Mouse (Mus musculus): ENCODE results near the gene 4933403O08Rik. TPM values are rescaled to one million over a fixed set of nuclear protein-coding genes. Genes with fewer than 3 reads are reported as not detected.

The 4933403O08Rik gene
- not detected for total RNA-seq (2022)

DNA sequence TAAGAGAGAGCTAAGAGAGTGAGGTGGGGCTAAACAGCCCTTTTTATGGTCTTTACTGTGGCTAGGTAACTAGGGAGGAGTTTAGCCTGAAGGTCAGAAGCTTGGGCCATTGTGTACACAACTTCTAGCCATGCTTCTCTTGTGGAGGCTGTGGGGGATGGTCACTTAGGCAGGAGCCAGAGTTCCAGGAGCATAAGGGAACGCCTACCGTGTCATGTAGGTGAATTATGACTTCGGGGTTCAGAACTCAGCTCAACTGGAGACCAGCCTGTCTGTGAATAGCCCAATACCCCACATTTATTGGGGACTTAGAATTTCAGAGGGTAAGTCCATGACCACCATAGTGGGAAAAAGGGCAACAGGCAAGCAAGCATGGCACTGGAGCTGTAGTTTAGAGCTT is at the start of gene 4933403O08Rik:
Gene 4933403O08Rik, plus strand, starts transcription at position 301 of the 400 bp plus-strand sequence.
- DNase-seq (ENCODE audit: low spot score in 2 of 2) = no peak

DNA sequence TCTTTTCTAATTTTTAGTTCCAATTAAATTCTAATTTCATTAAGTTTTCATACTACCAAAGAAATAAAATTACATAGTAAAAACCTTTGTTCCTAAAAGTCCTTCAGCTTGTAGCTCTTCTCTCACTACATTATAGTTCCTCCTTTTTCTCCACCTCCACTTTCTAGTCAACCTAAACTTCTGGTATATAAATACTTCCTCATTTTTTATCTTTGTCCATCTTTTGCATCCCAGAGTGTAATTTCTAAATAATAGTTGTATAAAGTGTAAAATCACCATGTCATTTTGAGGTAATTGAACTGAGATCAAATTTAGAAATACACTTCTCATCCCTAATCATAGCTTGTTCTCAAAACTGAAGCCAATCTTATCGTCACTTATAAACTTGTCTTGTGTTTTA is 4.1 kb downstream of the 4933403O08Rik start:
- no peak for DNase-seq (ENCODE audit: low spot score in 2 of 2)

DNA sequence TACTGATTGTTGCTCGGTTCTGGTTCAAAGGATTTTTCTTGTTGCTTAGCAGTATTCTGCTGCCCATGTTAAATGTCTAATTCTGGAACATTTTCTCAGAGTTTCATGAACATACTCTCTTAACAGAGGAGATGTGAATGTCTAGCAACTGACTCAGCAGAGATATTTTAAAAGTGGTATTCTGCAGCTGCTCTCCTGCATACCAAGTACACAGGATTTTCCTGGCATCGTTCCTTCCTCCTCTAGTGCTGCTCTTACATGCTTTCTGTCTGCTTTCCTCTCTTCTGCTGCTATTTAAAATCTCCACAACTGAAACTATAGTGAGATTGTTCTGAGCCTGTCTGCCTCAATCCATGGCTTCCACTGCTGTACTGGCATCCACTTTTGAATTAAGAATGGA is 16.7 kb downstream of the 4933403O08Rik start:
- DNase-seq (ENCODE audit: low spot score in 2 of 2) = no peak

DNA sequence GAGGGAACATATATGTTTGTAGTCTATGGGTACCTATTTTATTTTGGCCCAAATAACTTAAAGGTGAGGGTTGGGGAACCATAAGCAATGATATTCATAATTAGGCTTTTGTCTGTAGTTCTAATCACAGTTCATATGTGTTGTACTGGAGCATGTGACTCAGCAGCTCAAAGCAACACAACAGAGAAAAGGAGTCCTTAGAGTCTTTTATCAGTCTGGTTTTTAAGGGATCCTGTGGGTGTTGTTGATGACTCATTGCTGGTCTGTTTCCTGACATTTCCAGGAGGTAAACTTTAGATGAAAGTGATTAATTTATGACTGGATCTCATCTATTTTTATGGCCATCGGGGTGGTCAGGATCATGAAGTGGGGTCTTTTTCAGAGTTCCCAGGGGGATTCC is 34.7 kb downstream of the 4933403O08Rik start:
- no peak for DNase-seq (ENCODE audit: low spot score in 2 of 2)

Other genes with a start within 250 kb of the 4933403O08Rik start
- gene Tex16, start 228.0 kb upstream of the 4933403O08Rik start, total RNA-seq (2022) = not detected
- gene Apool, start 72.3 kb downstream of the 4933403O08Rik start, total RNA-seq (2022) = 10 to 100 TPM; 38.0 to 45.5 (median 39.7) TPM
- gene Satl1, start 167.7 kb downstream of the 4933403O08Rik start, total RNA-seq (2022) = not detected

Data from gastrocnemius, adult 8-10 months (tissue).